Mouse (Mus musculus): ENCODE data around the gene Cttnbp2. TPM values are rescaled to one million over a fixed set of nuclear protein-coding genes. Genes with fewer than 3 reads are reported as not detected.

The Cttnbp2 gene
- polyA plus RNA-seq, 1 experiment from 2014 or later, result 75.4 TPM

DNA sequence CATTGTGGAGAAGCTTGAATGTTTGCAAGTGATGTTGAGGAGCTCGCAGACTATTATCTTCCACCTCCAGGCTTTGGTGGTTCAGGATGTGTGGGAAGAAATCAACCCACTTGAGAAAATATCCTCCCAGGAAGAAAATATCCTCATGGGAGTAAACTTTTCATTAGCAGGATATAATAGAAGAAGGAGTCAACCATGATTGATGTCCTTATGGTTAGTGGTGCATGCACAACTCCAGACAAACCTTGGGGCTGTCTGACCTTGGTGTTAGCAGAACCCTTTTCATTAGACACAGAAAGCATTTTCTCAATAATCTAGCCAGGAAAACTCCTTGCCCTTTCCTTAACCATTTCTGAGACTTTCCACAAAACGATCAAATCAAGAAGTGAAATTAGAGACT lies 170.4 kb downstream of the Cttnbp2 start:
- H3K36me3 ChIP-seq (ENCODE audit: control insufficient read depth, insufficient read depth, low read length), result no peaks in the 10 kb centered on the region
- no peak overlapping the region for H3K4me2 ChIP-seq (ENCODE audit: low read depth, low read length)
- H3K4me3 ChIP-seq (ENCODE audit: low read depth, low read length), result no peak overlapping the region
- H3K9me3 ChIP-seq (ENCODE audit: control insufficient read depth, low read length), result no peaks in the 10 kb centered on the region
- H3K27ac ChIP-seq (ENCODE audit: low read depth, low read length), result no peak overlapping the region
- H3K9ac ChIP-seq (replicated peaks; ENCODE audit: low read depth, low read length), result no peak overlapping the region
- WGBS, result 82% methylated on average over 2 of the region's 2 CpGs
- H3K27me3 ChIP-seq (ENCODE audit: control insufficient read depth, insufficient read depth, low read length), result no peaks in the 10 kb centered on the region
- ATAC-seq (ENCODE audit: low read depth), result no peak
- H3K4me1 ChIP-seq (ENCODE audit: control insufficient read depth, insufficient read depth, low read length), result no peaks in the 10 kb centered on the region

- no peak overlapping the region for H3K4me2 ChIP-seq (ENCODE audit: low read depth, low read length)
- H3K27ac ChIP-seq (ENCODE audit: low read depth, low read length), result no peak overlapping the region
- no peak overlapping the region for H3K9ac ChIP-seq (replicated peaks; ENCODE audit: low read depth, low read length)
- H3K4me1 ChIP-seq (ENCODE audit: control insufficient read depth, insufficient read depth, low read length), result no peaks in the 10 kb centered on the region
- no peaks in the 10 kb centered on the region for H3K9me3 ChIP-seq (ENCODE audit: control insufficient read depth, low read length)
- no peaks in the 10 kb centered on the region for H3K27me3 ChIP-seq (ENCODE audit: control insufficient read depth, insufficient read depth, low read length)
- H3K4me3 ChIP-seq (ENCODE audit: low read depth, low read length), result no peak overlapping the region
- ATAC-seq (ENCODE audit: low read depth), result no peak
- no peaks in the 10 kb centered on the region for H3K36me3 ChIP-seq (ENCODE audit: control insufficient read depth, insufficient read depth, low read length)
These were observed 176.3 kb downstream of the Cttnbp2 start for GRCm38 (mm10) chr6:18338307-18338706.

DNA sequence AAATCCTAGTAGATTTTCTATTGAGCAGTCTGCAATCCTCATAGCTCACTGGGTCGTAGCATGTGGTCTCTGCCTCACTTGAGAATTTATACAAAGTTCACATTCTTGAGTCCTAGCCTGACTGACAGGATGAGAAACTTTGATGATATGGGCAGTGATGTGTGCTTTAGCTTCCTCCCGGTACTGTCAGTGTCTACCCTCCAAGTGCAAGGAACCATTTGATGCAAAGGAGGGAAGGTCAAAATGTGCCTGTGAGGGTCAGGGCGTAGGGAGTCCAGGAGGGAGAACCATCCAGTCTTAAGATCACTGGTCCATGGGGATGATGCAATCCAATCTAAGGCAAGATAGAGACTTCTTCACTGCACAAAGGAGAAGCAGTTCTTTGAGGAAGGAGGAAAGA lies 179.2 kb downstream of the Cttnbp2 start:
- H3K27ac ChIP-seq (ENCODE audit: low read depth, low read length), result no peak overlapping the region
- no peak overlapping the region for H3K9ac ChIP-seq (replicated peaks; ENCODE audit: low read depth, low read length)
- no peak overlapping the region for H3K4me3 ChIP-seq (ENCODE audit: low read depth, low read length)
- no peak for ATAC-seq (ENCODE audit: low read depth)
- no peaks in the 10 kb centered on the region for H3K36me3 ChIP-seq (ENCODE audit: control insufficient read depth, insufficient read depth, low read length)
- H3K27me3 ChIP-seq (ENCODE audit: control insufficient read depth, insufficient read depth, low read length), result no peaks in the 10 kb centered on the region
- no peaks in the 10 kb centered on the region for H3K4me1 ChIP-seq (ENCODE audit: control insufficient read depth, insufficient read depth, low read length)
- H3K9me3 ChIP-seq (ENCODE audit: control insufficient read depth, low read length), result no peaks in the 10 kb centered on the region
- H3K4me2 ChIP-seq (ENCODE audit: low read depth, low read length), result no peak overlapping the region
- 93% methylated on average over 3 of the region's 3 CpGs for WGBS

DNA sequence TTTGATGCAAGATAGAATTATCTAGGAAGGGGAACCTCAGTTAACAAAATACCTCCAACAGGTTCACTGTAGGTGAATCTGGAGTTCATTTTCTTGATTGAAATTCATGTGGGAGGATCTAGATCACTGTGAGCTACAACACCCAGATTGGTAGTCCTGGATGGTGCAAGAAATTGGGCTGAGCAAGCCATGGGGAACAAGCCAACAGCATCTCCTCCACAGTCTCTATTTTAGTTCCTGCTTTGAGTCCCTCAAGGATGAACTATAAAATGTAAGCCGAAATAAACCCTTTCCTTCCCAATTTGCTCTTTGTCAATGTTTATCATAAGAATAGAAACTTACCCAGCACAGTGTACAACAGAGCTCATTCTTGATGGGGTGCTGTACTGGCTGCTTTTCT lies 191.7 kb downstream of the Cttnbp2 start:
- Histone ChIP-seq H3K27me3 (ENCODE audit: control insufficient read depth, insufficient read depth, low read length) (no peaks in the 10 kb centered on the region), H3K9ac (replicated peaks; ENCODE audit: low read depth, low read length) (no peak overlapping the region), H3K4me2 (ENCODE audit: low read depth, low read length) (no peak overlapping the region), H3K4me1 (ENCODE audit: control insufficient read depth, insufficient read depth, low read length) (no peaks in the 10 kb centered on the region), H3K36me3 (ENCODE audit: control insufficient read depth, insufficient read depth, low read length) (no peaks in the 10 kb centered on the region), H3K9me3 (ENCODE audit: control insufficient read depth, low read length) (no peaks in the 10 kb centered on the region), H3K4me3 (ENCODE audit: low read depth, low read length) (no peak overlapping the region), H3K27ac (ENCODE audit: low read depth, low read length) (no peak overlapping the region)
- 86% methylated on average over 1 of the region's 1 CpGs for WGBS
- ATAC-seq (ENCODE audit: low read depth), result no peak

Small RNAs within 50 kb of the gene (microRNA-seq; reads per million reads assigned to microRNA genes)
- gene Gm26233, result not detected

Measured in neural tube, embryonic 14.5 days (tissue).